Mouse (Mus musculus): ENCODE results near the gene Art3. TPM values are rescaled to one million over a fixed set of nuclear protein-coding genes. Genes with fewer than 3 reads are reported as not detected.

The Art3 gene
- polyA plus RNA-seq (2017; shearing (Covaris generic)): 2.8 TPM

DNA sequence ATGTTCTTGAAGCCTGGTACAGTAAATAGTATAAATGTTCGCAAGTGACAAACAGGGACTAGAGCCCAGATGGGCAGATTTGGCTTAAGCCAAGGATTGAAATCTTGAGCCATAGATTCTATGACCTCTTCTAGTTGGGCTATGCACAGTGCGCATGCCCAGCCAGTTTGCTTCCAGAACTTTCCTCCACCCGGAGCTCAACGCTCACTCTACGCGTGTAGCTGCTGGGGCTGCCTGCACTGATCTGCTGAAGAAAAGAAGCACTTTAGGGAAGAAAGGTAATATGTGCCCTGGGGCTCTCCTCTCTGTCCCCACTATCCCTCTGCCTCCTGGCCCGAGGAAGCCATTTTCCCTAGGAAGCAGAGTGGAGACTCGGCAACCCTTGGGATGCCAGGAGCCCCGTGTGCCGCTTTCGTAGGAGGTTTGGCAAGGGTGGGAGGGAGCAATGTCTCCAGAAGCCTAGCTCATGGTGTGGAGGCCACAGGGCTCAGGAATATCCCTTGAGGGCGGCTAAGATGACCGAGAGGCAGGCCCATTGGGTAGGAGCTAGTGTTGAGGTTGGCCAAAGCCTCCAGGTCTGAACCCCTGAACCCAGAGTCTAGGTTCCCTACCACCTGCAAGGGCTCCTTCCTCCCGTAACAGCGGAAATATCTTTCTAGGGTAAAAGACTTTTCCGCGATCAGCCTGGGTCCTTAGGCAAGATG lies at the start of gene Art3:
TSS of gene Art3 (plus strand) at position 193 of the 704 bp plus-strand sequence.

DNA sequence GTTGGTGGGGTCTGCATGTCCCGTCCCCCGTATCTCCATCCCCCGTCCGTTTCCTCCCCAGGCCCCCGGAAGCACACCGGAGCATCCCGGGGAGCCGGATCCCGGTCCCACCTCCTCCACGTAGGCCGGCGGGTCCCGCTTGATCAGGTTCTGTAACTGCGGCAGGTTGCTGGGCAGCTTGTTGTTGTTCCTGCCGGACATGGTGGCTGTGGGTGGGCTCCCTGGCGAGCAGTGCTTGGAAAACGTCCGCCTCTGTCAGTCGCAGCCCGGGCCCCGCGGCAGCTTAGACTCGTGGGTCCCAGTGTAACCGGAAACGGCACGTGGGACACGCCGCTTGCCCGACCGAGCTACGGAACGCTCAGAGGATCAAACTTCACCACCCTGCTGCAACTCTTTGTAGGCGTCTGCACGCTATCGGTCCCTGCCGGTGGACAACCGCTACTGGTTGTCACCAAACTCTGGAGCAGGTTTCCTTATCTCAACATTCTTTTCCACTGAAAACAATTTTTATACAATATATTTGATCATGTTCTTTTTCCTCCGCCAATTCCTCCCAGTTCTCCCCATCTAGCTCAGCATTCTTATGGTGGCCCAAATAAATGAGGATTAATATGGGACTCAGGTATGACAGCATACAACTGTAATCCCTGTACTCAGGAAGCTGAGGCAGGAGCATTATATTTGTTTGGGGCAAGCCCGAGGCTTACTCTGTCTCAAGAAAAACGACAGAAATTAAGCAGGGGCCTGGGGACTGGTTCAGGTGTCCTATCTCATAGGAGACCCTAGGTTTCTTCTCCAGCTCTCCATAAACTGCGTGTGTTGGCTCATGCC lies 21.7 kb upstream of the Art3 start, which contains the start of gene Sdad1:
TSS of gene Sdad1 (minus strand) at position 799 of the 831 bp plus-strand sequence.

DNA sequence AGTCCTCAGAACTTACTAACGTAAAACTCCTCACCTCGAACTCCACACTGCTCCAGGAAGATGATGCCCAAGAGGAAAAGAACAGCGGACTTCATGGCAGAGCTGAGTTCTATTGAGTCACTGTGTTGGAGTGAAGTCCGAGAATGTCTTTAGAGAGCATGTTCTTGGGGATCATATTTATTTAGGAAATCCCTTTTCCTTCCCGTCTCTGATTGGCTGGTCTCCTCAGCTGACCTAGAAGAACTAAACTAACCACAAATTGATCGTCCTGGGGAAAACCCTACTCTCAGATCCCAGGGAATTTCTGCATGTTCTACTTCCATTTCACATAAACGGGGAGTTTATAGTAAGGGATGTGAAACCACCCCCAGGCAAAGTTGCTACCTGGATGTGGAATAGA lies 3.7 kb upstream of the Art3 start, which contains the start of gene Cxcl9:
TSS of gene Cxcl9 (minus strand) at position 151 of the 400 bp plus-strand sequence.

DNA sequence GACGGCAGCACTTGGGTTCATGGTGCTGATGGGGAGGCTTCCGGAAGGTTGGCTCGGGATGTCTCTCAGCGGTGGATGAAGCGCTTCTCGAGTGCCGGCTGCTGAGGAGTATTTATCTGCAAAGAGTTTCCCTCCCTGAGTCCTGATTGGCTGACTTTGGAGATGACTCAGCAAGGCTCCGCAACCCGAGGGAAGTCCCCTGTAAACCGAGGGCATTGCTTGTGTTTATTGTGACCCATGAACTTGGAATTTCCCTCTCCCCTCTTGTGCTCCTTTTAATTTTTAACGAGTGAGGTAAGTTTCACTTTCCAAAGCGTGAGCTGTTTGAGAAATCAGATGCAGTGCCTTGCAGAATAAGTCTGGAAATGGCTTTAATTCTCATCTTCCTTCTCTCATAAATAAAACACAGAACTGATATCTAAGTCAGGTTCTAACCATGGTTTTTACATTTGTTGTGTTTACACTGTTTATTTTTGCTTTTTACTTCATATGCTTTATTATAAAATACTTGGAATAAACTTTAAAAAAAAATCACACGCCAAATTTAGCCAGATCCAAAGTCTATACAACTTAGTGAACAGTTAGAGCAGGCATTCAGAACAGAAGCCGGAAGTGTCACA lies 17.3 kb downstream of the Art3 start, which contains the start of gene Cxcl10:
TSS of gene Cxcl10 (minus strand) at position 96 of the 620 bp plus-strand sequence.

DNA sequence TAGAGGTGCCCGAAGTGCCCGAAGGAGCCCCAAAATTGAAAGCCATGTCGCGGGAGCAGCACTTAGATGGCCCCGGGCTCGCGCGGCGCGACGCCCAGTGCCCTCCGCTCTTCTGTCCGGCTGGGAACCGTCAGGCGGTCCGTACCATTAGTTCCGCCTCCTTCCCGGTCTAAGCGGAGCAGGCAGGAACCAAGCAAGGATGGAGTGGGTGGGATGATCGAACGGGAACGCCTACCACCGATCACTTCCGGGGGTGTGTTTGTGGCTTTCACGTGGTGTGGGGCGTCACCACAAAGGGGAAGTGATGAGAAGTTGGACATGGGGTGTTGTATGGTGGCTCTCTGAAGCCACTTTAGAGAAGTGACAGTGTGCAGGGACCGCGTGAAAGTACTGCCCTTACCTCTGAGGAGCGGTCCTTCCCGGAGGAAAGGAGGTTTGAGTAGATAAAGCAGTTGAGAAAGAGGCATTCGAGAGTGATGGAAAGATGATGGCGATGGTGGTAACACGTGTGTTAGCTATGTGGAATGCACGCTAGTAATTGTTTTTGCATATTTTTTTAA lies 103.5 kb downstream of the Art3 start, which contains the start of gene Nup54:
TSS of gene Nup54 (minus strand) at position 195 of the 560 bp plus-strand sequence.

Other genes starting within 250 kb of the Art3 start
- gene G3bp2, start 248.1 kb upstream of the Art3 start, polyA plus RNA-seq (2017; shearing (Covaris generic)): 191 TPM
- gene Uso1, start 193.9 kb upstream of the Art3 start, polyA plus RNA-seq (2017; shearing (Covaris generic)): 44.1 TPM
- not detected for gene U90926, start 116.4 kb upstream of the Art3 start, polyA plus RNA-seq (2017; shearing (Covaris generic))
- gene Ppef2, start 75.5 kb upstream of the Art3 start, polyA plus RNA-seq (2017; shearing (Covaris generic)): 0.17 TPM
- 15.2 TPM for gene Naaa, start 53.7 kb upstream of the Art3 start, polyA plus RNA-seq (2017; shearing (Covaris generic))
- gene Sdad1, start 21.3 kb upstream of the Art3 start, polyA plus RNA-seq (2017; shearing (Covaris generic)): 51.3 TPM
- not detected for gene Cxcl9, start 3.7 kb upstream of the Art3 start, polyA plus RNA-seq (2017; shearing (Covaris generic))
- gene Cxcl10, start 17.1 kb downstream of the Art3 start, polyA plus RNA-seq (2017; shearing (Covaris generic)): 88.8 TPM
- gene Nup54, start 103.4 kb downstream of the Art3 start, polyA plus RNA-seq (2017; shearing (Covaris generic)): 44.4 TPM
- 22.7 TPM for gene Scarb2, start 175.0 kb downstream of the Art3 start, polyA plus RNA-seq (2017; shearing (Covaris generic))
- not detected for gene Fam47e, start 223.2 kb downstream of the Art3 start, polyA plus RNA-seq (2017; shearing (Covaris generic))